ENCODE assay signal across 17 mouse cellular contexts in the genomic region with DNA sequence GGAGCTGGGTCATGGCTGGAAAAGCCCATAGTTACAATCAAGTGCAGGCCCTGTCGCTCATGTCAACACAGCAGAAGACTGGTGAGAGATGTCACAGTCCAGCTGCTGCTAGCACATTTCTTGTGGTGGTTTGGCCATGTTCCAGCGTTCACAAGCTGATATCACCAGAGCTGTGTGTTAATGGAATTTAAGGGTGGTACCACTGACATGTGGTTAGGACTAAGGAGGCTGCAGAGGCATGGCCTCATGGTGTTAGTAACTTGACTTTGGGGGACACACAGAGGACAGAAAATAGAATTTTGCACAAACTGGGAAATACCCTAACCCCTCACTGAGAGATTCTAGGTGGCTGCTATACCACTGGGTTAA. TPM values are rescaled to one million over a fixed set of nuclear protein-coding genes. Genes with fewer than 3 reads are reported as not detected.
DNase-seq lines count a peak whose midpoint lies in the region; ATAC-seq and TF ChIP-seq lines count a peak whose summit lies in the region.
"Had no signal": no experiment of that assay in that cellular context is flagged by ENCODE, and none has a peak within 500 bp of the region (broad histone marks: within the 10 kb centered on the region; RNA-seq: fewer than 3 reads in every experiment).

No protein-coding gene starts in this region.

- no peak overlapping the region for H3K4me3 ChIP-seq in forebrain, embryonic 12.5 days (replicated peaks)
- H3K4me3 ChIP-seq in forebrain, postnatal 0 days (ENCODE audit: low read depth, low read length) = no peak overlapping the region
- H3K4me3 ChIP-seq in lung, postnatal 0 days (ENCODE audit: low read depth, low read length) = no peak overlapping the region
- no peak overlapping the region for H3K4me3 ChIP-seq in forebrain, embryonic 10.5 days
- H3K4me3 ChIP-seq: embryonic facial prominence, embryonic 13.5 days; layer of hippocampus, adult 2 months had no signal

- 0 out of 2 replicates have a peak overlapping the region, but pooled peaks have one; percentile 17 for H3K9ac ChIP-seq in forebrain, embryonic 12.5 days
- no peak overlapping the region for H3K9ac ChIP-seq in forebrain, postnatal 0 days
- H3K9ac ChIP-seq in lung, postnatal 0 days (replicated peaks; ENCODE audit: low read depth) = no peak overlapping the region
- H3K9ac ChIP-seq: embryonic facial prominence, embryonic 13.5 days had no signal

- H3K9me3 ChIP-seq in forebrain, embryonic 12.5 days = no peaks in the 10 kb centered on the region
- H3K9me3 ChIP-seq in forebrain, postnatal 0 days (ENCODE audit: low read length) = no peaks in the 10 kb centered on the region
- no peaks in the 10 kb centered on the region for H3K9me3 ChIP-seq in lung, postnatal 0 days (ENCODE audit: low read length)
- H3K9me3 ChIP-seq in forebrain, embryonic 10.5 days = no peaks in the 10 kb centered on the region
- H3K9me3 ChIP-seq: embryonic facial prominence, embryonic 13.5 days had no signal

- ATAC-seq in forebrain, embryonic 12.5 days (ENCODE audit: low FRiP score) = no peak
- no peak for ATAC-seq in forebrain, postnatal 0 days
- ATAC-seq in lung, postnatal 0 days = no peak
- ATAC-seq in granulocyte monocyte progenitor cell, adult 5-6 weeks (replicated peaks; ENCODE audit: poor library complexity, severe bottlenecking) = peak; percentile 29
- ATAC-seq: forebrain, embryonic 16.5 days; hindbrain, embryonic 16.5 days had no signal

- no peak overlapping the region for H3K27ac ChIP-seq in forebrain, embryonic 12.5 days
- no peak overlapping the region for H3K27ac ChIP-seq in forebrain, postnatal 0 days (ENCODE audit: low read depth, low read length)
- no peak overlapping the region for H3K27ac ChIP-seq in lung, postnatal 0 days (ENCODE audit: low read length)
- no peak overlapping the region for H3K27ac ChIP-seq in forebrain, embryonic 10.5 days
- H3K27ac ChIP-seq: embryonic facial prominence, embryonic 13.5 days; layer of hippocampus, adult 2 months had no signal

- no peak for TF ChIP-seq CTCF in forebrain, postnatal 0 days (IDR thresholded peaks at IDR 0.05; ENCODE audit: low read depth)
- TF ChIP-seq CTCF in lung, postnatal 0 days (IDR thresholded peaks at IDR 0.05) = no peak

- WGBS in forebrain, embryonic 12.5 days = 83% methylated on average over 2 of the region's 2 CpGs
- 75% methylated on average over 2 of the region's 2 CpGs for WGBS in forebrain, postnatal 0 days
- 50% methylated on average over 2 of the region's 2 CpGs for WGBS in lung, postnatal 0 days
- WGBS in forebrain, embryonic 10.5 days = 91% methylated on average over 2 of the region's 2 CpGs

- no peak overlapping the region for H3K4me2 ChIP-seq in forebrain, embryonic 12.5 days
- H3K4me2 ChIP-seq in forebrain, postnatal 0 days (ENCODE audit: low read depth) = no peak overlapping the region
- H3K4me2 ChIP-seq in lung, postnatal 0 days (replicated peaks; ENCODE audit: low read depth, low read length) = no peak overlapping the region
- H3K4me2 ChIP-seq: embryonic facial prominence, embryonic 13.5 days had no signal

- peaks cover 7% of the 10 kb centered on the region for H3K4me1 ChIP-seq in forebrain, embryonic 12.5 days
- peaks cover 3% of the 10 kb centered on the region; the same call in 1 of the 2 replicates for H3K4me1 ChIP-seq in forebrain, postnatal 0 days (ENCODE audit: insufficient read depth)
- H3K4me1 ChIP-seq in lung, postnatal 0 days (ENCODE audit: insufficient read depth, low read depth, low read length) = no peaks in the 10 kb centered on the region
- peaks cover 11% of the 10 kb centered on the region for H3K4me1 ChIP-seq in forebrain, embryonic 10.5 days

- H3K36me3 ChIP-seq in forebrain, embryonic 12.5 days (replicated peaks) = peaks cover 30% of the 10 kb centered on the region
- peaks cover 31% of the 10 kb centered on the region for H3K36me3 ChIP-seq in forebrain, postnatal 0 days (ENCODE audit: insufficient read depth)
- H3K36me3 ChIP-seq in lung, postnatal 0 days (ENCODE audit: insufficient read depth, low read length) = peaks cover 11% of the 10 kb centered on the region; the same call in 1 of the 2 replicates
- H3K36me3 ChIP-seq in forebrain, embryonic 10.5 days (replicated peaks) = peaks cover 12% of the 10 kb centered on the region

- H3K27me3 ChIP-seq in forebrain, embryonic 12.5 days = no peaks in the 10 kb centered on the region
- H3K27me3 ChIP-seq in forebrain, postnatal 0 days (ENCODE audit: insufficient read depth, low read length) = no peaks in the 10 kb centered on the region
- H3K27me3 ChIP-seq in lung, postnatal 0 days (replicated peaks; ENCODE audit: insufficient read depth, low read length) = no peaks in the 10 kb centered on the region
- H3K27me3 ChIP-seq in forebrain, embryonic 10.5 days (ENCODE audit: poor library complexity, severe bottlenecking) = no peaks in the 10 kb centered on the region
- H3K27me3 ChIP-seq: embryonic facial prominence, embryonic 13.5 days had no signal

- TF ChIP-seq EP300 in lung, postnatal 0 days (IDR thresholded peaks at IDR 0.05) = no peak

- DNase-seq in forebrain, postnatal 0 days = no peak
- peak; percentile 55 for DNase-seq in lung, postnatal 0 days (ENCODE audit: low spot score)
- DNase-seq in lung, adult 18-20 months = no peak
- no peak for DNase-seq in testis, postnatal 14 days (ENCODE audit: low spot score)
- no peak for DNase-seq in forebrain, embryonic 10.5 days (ENCODE audit: extremely low spot score, low spot score)
- DNase-seq in retina, postnatal 1 day = no peak
- DNase-seq: adrenal gland, postnatal 10 days; B cell, adult 2 months; cerebellum, postnatal 14 days; gastrocnemius, postnatal 36 days; kidney, adult 8-10 months had no signal

RNA-seq across cellular contexts. Expression of a gene that starts 4.8 kb away (rescaled TPM):
- polyA plus RNA-seq in forebrain, embryonic 12.5 days (2016; fragmentation: Nextera tagmentation; extraction: Ambion mirVana) = 12.8 TPM in 2 replicates
- total RNA-seq in forebrain, postnatal 0 days (2014; rRNA removed) = 9.4 and 11.0 TPM in 2 replicates
- 3.8 and 5.0 TPM in 2 replicates for polyA plus RNA-seq in forebrain, postnatal 0 days (2015; fragmentation: Nextera tagmentation; extraction: Ambion mirVana)
- polyA plus RNA-seq in lung, postnatal 0 days (2015; fragmentation: Nextera tagmentation; extraction: Ambion mirVana) = 10.9 and 12.5 TPM in 2 replicates
- total RNA-seq in granulocyte monocyte progenitor cell, adult 5-6 weeks (2014; fragmentation: Nextera tagmentation) = 27.1 and 28.6 TPM in 2 replicates
- total RNA-seq in granulocyte monocyte progenitor cell, adult 5-6 weeks (2017) = 19.0 and 19.8 TPM in 2 replicates
- polyA plus RNA-seq in forebrain, embryonic 10.5 days (2016; fragmentation: Nextera tagmentation; extraction: Ambion mirVana) = 12.6 and 13.4 TPM in 2 replicates

RNA-seq across cellular contexts. Expression of a gene that starts 23.5 kb away (rescaled TPM):
- 260 and 272 TPM in 2 replicates for polyA plus RNA-seq in forebrain, embryonic 12.5 days (2016; fragmentation: Nextera tagmentation; extraction: Ambion mirVana)
- total RNA-seq in forebrain, postnatal 0 days (2014; rRNA removed) = 39.5 and 42.1 TPM in 2 replicates
- 186 and 191 TPM in 2 replicates for polyA plus RNA-seq in forebrain, postnatal 0 days (2015; fragmentation: Nextera tagmentation; extraction: Ambion mirVana)
- polyA plus RNA-seq in lung, postnatal 0 days (2015; fragmentation: Nextera tagmentation; extraction: Ambion mirVana) = 165 and 171 TPM in 2 replicates
- 120 and 157 TPM in 2 replicates for total RNA-seq in granulocyte monocyte progenitor cell, adult 5-6 weeks (2014; fragmentation: Nextera tagmentation)
- total RNA-seq in granulocyte monocyte progenitor cell, adult 5-6 weeks (2017) = 285 and 306 TPM in 2 replicates
- 351 and 371 TPM in 2 replicates for polyA plus RNA-seq in forebrain, embryonic 10.5 days (2016; fragmentation: Nextera tagmentation; extraction: Ambion mirVana)

RNA-seq across cellular contexts. Expression of a gene that starts 34.4 kb away (rescaled TPM):
- polyA plus RNA-seq in forebrain, embryonic 12.5 days (2016; fragmentation: Nextera tagmentation; extraction: Ambion mirVana) = 74.2 and 82.7 TPM in 2 replicates
- 24.5 and 40.3 TPM in 2 replicates for total RNA-seq in forebrain, postnatal 0 days (2014; rRNA removed)
- 23.2 and 24.3 TPM in 2 replicates for polyA plus RNA-seq in forebrain, postnatal 0 days (2015; fragmentation: Nextera tagmentation; extraction: Ambion mirVana)
- 15.3 and 16.8 TPM in 2 replicates for polyA plus RNA-seq in lung, postnatal 0 days (2015; fragmentation: Nextera tagmentation; extraction: Ambion mirVana)
- total RNA-seq in granulocyte monocyte progenitor cell, adult 5-6 weeks (2014; fragmentation: Nextera tagmentation) = 59.8 and 74.1 TPM in 2 replicates
- total RNA-seq in granulocyte monocyte progenitor cell, adult 5-6 weeks (2017) = 19.6 and 22.9 TPM in 2 replicates
- 94.3 and 103 TPM in 2 replicates for polyA plus RNA-seq in forebrain, embryonic 10.5 days (2016; fragmentation: Nextera tagmentation; extraction: Ambion mirVana)

RNA-seq across cellular contexts. Expression of a gene that starts 34.4 kb away (rescaled TPM):
- 2.0 and 2.8 TPM in 2 replicates for polyA plus RNA-seq in forebrain, embryonic 12.5 days (2016; fragmentation: Nextera tagmentation; extraction: Ambion mirVana)
- total RNA-seq in forebrain, postnatal 0 days (2014; rRNA removed) = 0.43 and 3.4 TPM in 2 replicates
- polyA plus RNA-seq in forebrain, postnatal 0 days (2015; fragmentation: Nextera tagmentation; extraction: Ambion mirVana) = 0.34 and 0.44 TPM in 2 replicates
- 0.60 and 0.69 TPM in 2 replicates for polyA plus RNA-seq in lung, postnatal 0 days (2015; fragmentation: Nextera tagmentation; extraction: Ambion mirVana)
- total RNA-seq in granulocyte monocyte progenitor cell, adult 5-6 weeks (2014; fragmentation: Nextera tagmentation) = 61.0 and 67.3 TPM in 2 replicates
- total RNA-seq in granulocyte monocyte progenitor cell, adult 5-6 weeks (2017) = 5.5 and 7.5 TPM in 2 replicates
- polyA plus RNA-seq in forebrain, embryonic 10.5 days (2016; fragmentation: Nextera tagmentation; extraction: Ambion mirVana) = 3.1 and 3.3 TPM in 2 replicates

RNA-seq across cellular contexts. Expression of a gene that starts 39.3 kb away (rescaled TPM):
- 12.8 and 14.5 TPM in 2 replicates for polyA plus RNA-seq in forebrain, embryonic 12.5 days (2016; fragmentation: Nextera tagmentation; extraction: Ambion mirVana)
- total RNA-seq in forebrain, postnatal 0 days (2014; rRNA removed) = 19.8 and 20.0 TPM in 2 replicates
- polyA plus RNA-seq in forebrain, postnatal 0 days (2015; fragmentation: Nextera tagmentation; extraction: Ambion mirVana) = 26.2 and 41.6 TPM in 2 replicates
- 3.9 and 4.7 TPM in 2 replicates for polyA plus RNA-seq in lung, postnatal 0 days (2015; fragmentation: Nextera tagmentation; extraction: Ambion mirVana)
- 19.9 and 25.7 TPM in 2 replicates for total RNA-seq in granulocyte monocyte progenitor cell, adult 5-6 weeks (2014; fragmentation: Nextera tagmentation)
- total RNA-seq in granulocyte monocyte progenitor cell, adult 5-6 weeks (2017) = 3.8 and 4.1 TPM in 2 replicates
- 3.8 and 4.3 TPM in 2 replicates for polyA plus RNA-seq in forebrain, embryonic 10.5 days (2016; fragmentation: Nextera tagmentation; extraction: Ambion mirVana)
